Mouse (Mus musculus): ENCODE measurements around the gene Thoc5.

The Thoc5 gene

GRCm38 (mm10) chr11:4936243-4936642 is 41.1 kb downstream of the Thoc5 start:
- no peaks in the 10 kb centered on the region for H3K27me3 ChIP-seq (ENCODE audit: insufficient read depth, low read length)
- H3K4me1 ChIP-seq (replicated peaks; ENCODE audit: low read depth, low read length), result peaks cover 28% of the 10 kb centered on the region
- H3K4me3 ChIP-seq (replicated peaks; ENCODE audit: low read length), result no peak overlapping the region
- peaks cover 29% of the 10 kb centered on the region for H3K36me3 ChIP-seq (ENCODE audit: insufficient read depth, low read length)
- H3K9me3 ChIP-seq (ENCODE audit: low read length), result peaks cover 6% of the 10 kb centered on the region; the same call in 1 of the 2 replicates
- TF ChIP-seq NANOG (IDR thresholded peaks at IDR 0.05; ENCODE audit: borderline replicate concordance, low read length) (no peak), CTCF (conservative IDR thresholded peaks at IDR 0.05; ENCODE audit: low read length) (no peak), POU5F1 (IDR thresholded peaks at IDR 0.05; ENCODE audit: borderline replicate concordance, low read length) (no peak)

DNA sequence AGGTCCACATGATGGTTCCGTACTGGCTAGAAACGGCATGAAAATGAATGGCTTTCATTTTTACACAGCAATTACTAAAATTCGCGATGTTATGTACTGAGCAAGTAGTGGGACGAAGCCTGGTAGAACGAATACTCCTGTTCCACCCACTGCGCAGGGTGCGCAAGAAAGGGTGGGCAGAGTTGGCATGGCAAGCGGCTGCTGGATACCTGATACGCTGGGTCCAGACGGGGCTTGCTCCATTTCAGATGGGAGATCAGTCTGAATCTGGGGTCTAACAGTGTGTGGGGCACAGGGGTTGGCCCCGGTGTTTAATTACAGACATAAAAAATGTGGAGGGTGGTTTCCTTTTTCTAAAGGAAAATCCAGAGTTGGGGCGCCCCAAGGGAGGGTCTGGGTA is 51.4 kb downstream of the Thoc5 start:
- H3K36me3 ChIP-seq (ENCODE audit: insufficient read depth, low read length), result peaks cover 45% of the 10 kb centered on the region
- peaks cover 11% of the 10 kb centered on the region for H3K9me3 ChIP-seq (ENCODE audit: low read length)
- no peak for TF ChIP-seq POU5F1 (IDR thresholded peaks at IDR 0.05; ENCODE audit: borderline replicate concordance, low read length)
- no peak for TF ChIP-seq CTCF (conservative IDR thresholded peaks at IDR 0.05; ENCODE audit: low read length)
- TF ChIP-seq NANOG (IDR thresholded peaks at IDR 0.05; ENCODE audit: borderline replicate concordance, low read length), result no peak
- peaks cover 65% of the 10 kb centered on the region for H3K27me3 ChIP-seq (ENCODE audit: insufficient read depth, low read length)
- H3K4me1 ChIP-seq (replicated peaks; ENCODE audit: low read depth, low read length), result peaks cover 33% of the 10 kb centered on the region
- peak overlapping the region; percentile 91 for H3K4me3 ChIP-seq (replicated peaks; ENCODE audit: low read length)

DNA sequence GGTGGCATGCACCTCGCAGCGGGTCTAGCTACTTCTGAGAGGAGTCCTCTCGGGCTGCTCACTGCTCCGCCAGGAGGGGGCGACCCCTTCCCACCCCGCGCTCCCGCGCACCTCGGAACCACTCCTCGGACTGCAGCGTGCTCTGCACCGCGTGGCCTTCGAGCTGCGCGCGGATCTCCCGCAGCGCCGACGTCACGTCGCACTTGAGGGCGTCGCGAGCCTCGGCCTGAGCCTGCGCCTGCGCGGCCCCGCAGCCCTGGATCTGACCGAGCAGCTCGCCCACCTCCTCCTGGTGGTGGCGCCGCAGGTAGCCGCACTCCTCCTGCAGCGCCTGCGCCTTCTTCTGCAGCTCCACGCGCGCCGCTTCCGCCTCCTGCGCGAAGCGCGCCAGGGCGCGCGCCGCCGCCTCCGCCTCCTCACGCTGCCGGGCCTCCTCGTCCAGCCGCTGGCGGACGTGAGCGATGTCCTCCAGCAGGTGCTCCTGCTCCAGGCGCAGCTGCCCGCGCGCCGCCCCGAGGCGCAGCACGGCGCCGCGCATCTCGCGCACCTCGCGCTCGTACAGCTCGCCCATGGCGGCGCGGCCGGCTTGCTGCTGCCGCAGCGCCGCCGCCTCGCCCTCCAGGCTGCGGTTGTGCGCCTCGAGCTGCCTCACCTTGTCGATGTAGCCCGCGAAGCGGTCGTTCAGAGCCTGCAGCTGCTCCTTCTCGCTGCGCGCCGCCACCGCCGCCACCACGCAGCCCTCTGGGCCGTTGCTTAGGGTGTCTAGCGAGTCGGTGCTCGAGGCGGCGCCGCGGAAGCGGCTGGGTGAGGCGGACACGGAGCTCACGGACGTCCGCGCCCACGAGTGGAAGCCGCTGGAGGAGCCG is 52.1 kb downstream of the Thoc5 start:
- TF ChIP-seq CTCF (conservative IDR thresholded peaks at IDR 0.05; ENCODE audit: low read length) (no peak; the same call in 1 of the 2 replicates), NANOG (IDR thresholded peaks at IDR 0.05; ENCODE audit: borderline replicate concordance, low read length) (no peak), POU5F1 (IDR thresholded peaks at IDR 0.05; ENCODE audit: borderline replicate concordance, low read length) (no peak)
- peaks cover 33% of the 10 kb centered on the region for H3K4me1 ChIP-seq (replicated peaks; ENCODE audit: low read depth, low read length)
- H3K4me3 ChIP-seq (replicated peaks; ENCODE audit: low read length), result peak overlapping the region; percentile 91
- H3K9me3 ChIP-seq (ENCODE audit: low read length), result peaks cover 11% of the 10 kb centered on the region
- H3K27me3 ChIP-seq (ENCODE audit: insufficient read depth, low read length), result peaks cover 72% of the 10 kb centered on the region
- peaks cover 38% of the 10 kb centered on the region for H3K36me3 ChIP-seq (ENCODE audit: insufficient read depth, low read length)

DNA sequence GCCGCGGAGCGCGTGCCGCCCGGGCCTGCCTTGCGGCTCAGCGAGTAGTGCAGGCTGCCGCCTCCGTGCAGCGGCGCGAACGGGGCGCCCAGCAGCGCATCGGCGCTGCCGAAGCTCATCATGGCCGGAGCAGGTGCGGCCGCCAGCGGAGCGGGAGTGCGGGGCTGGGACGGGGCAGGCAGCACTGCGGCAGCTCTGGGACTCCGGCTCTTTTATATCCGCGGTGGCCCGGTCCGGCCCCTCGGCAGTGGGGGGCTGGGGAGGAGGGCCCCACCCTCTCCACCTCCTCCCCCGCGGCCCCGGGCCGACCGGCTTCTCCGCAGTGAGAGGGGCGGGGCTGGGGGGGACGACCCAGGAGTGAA is 52.7 kb downstream of the Thoc5 start, which contains the start of gene Nefh:
TSS of gene Nefh (minus strand) at position 252 of the 362 bp plus-strand sequence.
- Histone ChIP-seq H3K4me3 (replicated peaks; ENCODE audit: low read length) (peak within 1 kb of the TSS; percentile 91), H3K36me3 (ENCODE audit: insufficient read depth, low read length) (peaks cover 32% of the 10 kb centered on the region), H3K27me3 (ENCODE audit: insufficient read depth, low read length) (peaks cover 78% of the 10 kb centered on the region), H3K4me1 (replicated peaks; ENCODE audit: low read depth, low read length) (peaks cover 33% of the 10 kb centered on the region), H3K9me3 (ENCODE audit: low read length) (peaks cover 11% of the 10 kb centered on the region)
- TF ChIP-seq POU5F1 (IDR thresholded peaks at IDR 0.05; ENCODE audit: borderline replicate concordance, low read length) (no peak), CTCF (conservative IDR thresholded peaks at IDR 0.05; ENCODE audit: low read length) (no peak), NANOG (IDR thresholded peaks at IDR 0.05; ENCODE audit: borderline replicate concordance, low read length) (no peak)

DNA sequence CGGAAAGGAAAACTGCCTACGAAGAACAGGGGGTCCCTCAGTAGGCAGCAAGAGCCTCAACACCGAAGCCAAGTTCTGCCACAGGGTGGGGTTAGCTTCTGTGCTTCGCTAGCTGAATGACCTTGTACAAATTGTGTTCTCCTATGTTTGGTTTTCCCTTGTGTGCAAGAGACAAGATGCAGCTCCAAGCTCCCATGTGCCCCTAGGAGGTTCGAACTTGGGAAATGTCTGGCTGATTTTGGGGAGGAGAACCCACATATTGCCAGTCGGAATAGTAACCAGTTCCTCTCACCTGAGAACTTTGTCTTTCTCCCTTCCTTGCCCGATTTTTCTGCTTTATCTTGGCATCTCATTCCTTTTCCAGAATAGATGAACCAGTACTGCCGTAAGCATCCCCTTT is 53.7 kb downstream of the Thoc5 start:
- Histone ChIP-seq H3K9me3 (ENCODE audit: low read length) (peaks cover 11% of the 10 kb centered on the region), H3K4me3 (replicated peaks; ENCODE audit: low read length) (0 out of 2 replicates have a peak overlapping the region, but pooled peaks have one; percentile 91), H3K36me3 (ENCODE audit: insufficient read depth, low read length) (peaks cover 22% of the 10 kb centered on the region), H3K4me1 (replicated peaks; ENCODE audit: low read depth, low read length) (peaks cover 42% of the 10 kb centered on the region), H3K27me3 (ENCODE audit: insufficient read depth, low read length) (peaks cover 84% of the 10 kb centered on the region)
- TF ChIP-seq NANOG (IDR thresholded peaks at IDR 0.05; ENCODE audit: borderline replicate concordance, low read length) (no peak), CTCF (conservative IDR thresholded peaks at IDR 0.05; ENCODE audit: low read length) (no peak), POU5F1 (IDR thresholded peaks at IDR 0.05; ENCODE audit: borderline replicate concordance, low read length) (no peak)

GRCm38 (mm10) chr11:4949256-4950044 is 54.3 kb downstream of the Thoc5 start:
- Histone ChIP-seq H3K4me1 (replicated peaks; ENCODE audit: low read depth, low read length) (peaks cover 47% of the 10 kb centered on the region), H3K4me3 (replicated peaks; ENCODE audit: low read length) (no peak overlapping the region), H3K36me3 (ENCODE audit: insufficient read depth, low read length) (peaks cover 16% of the 10 kb centered on the region), H3K27me3 (ENCODE audit: insufficient read depth, low read length) (peaks cover 89% of the 10 kb centered on the region), H3K9me3 (ENCODE audit: low read length) (peaks cover 11% of the 10 kb centered on the region)
- no peak for TF ChIP-seq POU5F1 (IDR thresholded peaks at IDR 0.05; ENCODE audit: borderline replicate concordance, low read length)
- no peak for TF ChIP-seq CTCF (conservative IDR thresholded peaks at IDR 0.05; ENCODE audit: low read length)
- no peak for TF ChIP-seq NANOG (IDR thresholded peaks at IDR 0.05; ENCODE audit: borderline replicate concordance, low read length)

GRCm38 (mm10) chr11:4953401-4953800 is 58.3 kb downstream of the Thoc5 start:
- TF ChIP-seq CTCF (conservative IDR thresholded peaks at IDR 0.05; ENCODE audit: low read length) (no peak), POU5F1 (IDR thresholded peaks at IDR 0.05; ENCODE audit: borderline replicate concordance, low read length) (no peak), NANOG (IDR thresholded peaks at IDR 0.05; ENCODE audit: borderline replicate concordance, low read length) (no peak)
- peaks cover 30% of the 10 kb centered on the region for H3K4me1 ChIP-seq (replicated peaks; ENCODE audit: low read depth, low read length)
- H3K36me3 ChIP-seq (ENCODE audit: insufficient read depth, low read length), result no peaks in the 10 kb centered on the region
- H3K4me3 ChIP-seq (replicated peaks; ENCODE audit: low read length), result peak overlapping the region; percentile 60
- peaks cover 7% of the 10 kb centered on the region for H3K9me3 ChIP-seq (ENCODE audit: low read length)
- peaks cover 81% of the 10 kb centered on the region for H3K27me3 ChIP-seq (ENCODE audit: insufficient read depth, low read length)

DNA sequence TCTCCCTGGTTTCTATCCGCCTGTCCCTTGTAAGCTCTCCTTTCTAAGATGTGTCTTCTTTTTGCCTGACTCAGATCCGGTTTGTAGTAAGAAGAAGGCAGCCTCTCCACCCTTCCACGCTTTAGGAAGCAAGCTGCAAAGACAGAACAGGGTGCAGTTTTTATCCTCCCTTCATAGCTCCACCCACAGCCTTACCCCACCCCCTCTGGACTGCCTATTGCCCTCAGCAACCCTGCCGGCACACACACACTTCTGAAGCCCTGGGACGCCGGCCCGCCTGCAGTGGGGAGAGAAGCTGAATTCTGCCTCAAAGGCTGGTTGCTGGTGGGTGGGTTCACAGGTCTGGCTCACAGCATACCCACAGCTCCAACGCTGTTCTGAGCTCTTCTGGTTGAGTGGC is 58.8 kb downstream of the Thoc5 start:
- TF ChIP-seq NANOG (IDR thresholded peaks at IDR 0.05; ENCODE audit: borderline replicate concordance, low read length) (no peak), POU5F1 (IDR thresholded peaks at IDR 0.05; ENCODE audit: borderline replicate concordance, low read length) (no peak), CTCF (conservative IDR thresholded peaks at IDR 0.05; ENCODE audit: low read length) (no peak)
- H3K4me1 ChIP-seq (replicated peaks; ENCODE audit: low read depth, low read length), result peaks cover 25% of the 10 kb centered on the region
- H3K27me3 ChIP-seq (ENCODE audit: insufficient read depth, low read length), result peaks cover 76% of the 10 kb centered on the region
- no peaks in the 10 kb centered on the region for H3K36me3 ChIP-seq (ENCODE audit: insufficient read depth, low read length)
- peaks cover 2% of the 10 kb centered on the region; the same call in 1 of the 2 replicates for H3K9me3 ChIP-seq (ENCODE audit: low read length)
- peak overlapping the region; percentile 60 for H3K4me3 ChIP-seq (replicated peaks; ENCODE audit: low read length)

Data from E14TG2a.4 (cell line).